Mouse (Mus musculus) lung, adult 10 weeks (tissue): ENCODE results near the gene Impg1. TPM values are rescaled to one million over a fixed set of nuclear protein-coding genes. Genes with fewer than 3 reads are reported as not detected.

Experiments
- polyA plus RNA-seq: library from polyadenylated mRNA; stranded (reverse); fragments of 350-450 nt; fragmentation: Illumina TruSeq; extraction: RNeasy Lipid Tissue Mini Kit (QIAGEN cat#74804); gene quantifications from one replicate; pipeline ENCODE4 v1.2.3, GENCODE M21; 2014; ENCODE audit warnings: low read depth, low replicate concordance; ENCODE audit not compliant: insufficient read depth

Impg1 gene
- polyA plus RNA-seq = not detected

GRCm38 (mm10) chr9:80465381-80465780 is at the start of gene Impg1:
TSS of gene Impg1 (minus strand) at chr9:80465481.

